Mouse (Mus musculus): ENCODE data around the gene Gm26992.

DNA sequence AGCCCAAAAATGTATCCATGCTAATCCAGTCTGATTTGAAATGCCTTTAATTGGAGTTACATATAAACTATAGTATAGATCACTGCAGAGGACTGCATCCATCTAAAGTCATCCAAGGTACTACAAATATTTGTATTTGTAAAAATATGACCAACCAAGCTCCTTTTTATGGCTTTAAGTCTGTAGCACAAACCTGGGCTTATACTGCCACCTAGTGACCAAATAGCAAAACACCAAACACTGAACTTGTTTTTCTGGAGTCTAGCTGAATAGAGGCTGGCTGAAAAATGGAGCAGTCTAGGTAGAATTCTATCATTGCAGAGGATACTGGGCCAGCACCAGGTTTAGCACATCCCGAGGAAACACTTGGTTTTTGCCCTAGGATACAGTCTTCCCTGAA lies 19.0 kb downstream of the Gm26992 start:
- peak; percentile 74 for TF ChIP-seq CTCF (IDR thresholded peaks at IDR 0.05; ENCODE audit: low read depth)
- TF ChIP-seq EP300 (IDR thresholded peaks at IDR 0.05; ENCODE audit: low read depth) = no peak
